Mouse (Mus musculus): ENCODE measurements around the gene Emid1. TPM values are rescaled to one million over a fixed set of nuclear protein-coding genes. Genes with fewer than 3 reads are reported as not detected.
A peak's percentile ranks its signal among the peaks of the same experiment; 100 is the strongest.

Gene Emid1
- total RNA-seq, 2 experiments from 2014 or later, result 2.1 to 3.8 TPM

GRCm38 (mm10) chr11:5164310-5164709, 12.3 kb upstream of the Emid1 start:
- intact Hi-C loops (cut with DNase I), result no loop called here
- no peak for DNase-seq

DNA sequence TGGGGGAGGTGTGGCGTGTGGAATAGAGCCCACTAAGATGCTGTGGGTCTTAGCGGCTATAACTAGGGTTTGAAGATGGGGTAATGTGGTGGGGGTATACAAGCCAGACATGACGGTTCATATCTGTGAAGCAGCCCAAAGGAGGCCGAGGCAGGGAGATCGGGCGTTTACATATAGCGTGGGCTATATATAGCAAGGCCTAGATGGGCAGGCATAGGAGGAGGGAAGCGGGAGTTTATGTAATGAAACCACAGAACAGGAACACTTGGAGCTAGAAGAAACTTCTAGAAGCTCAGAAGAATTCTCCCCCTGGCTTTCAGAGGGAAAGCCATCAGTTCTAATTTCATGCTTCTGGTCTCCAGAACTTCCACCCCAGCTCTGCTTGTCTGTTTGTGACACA, 11.4 kb upstream of the Emid1 start:
- no peak for DNase-seq
- intact Hi-C loops (cut with DNase I), result no loop called here

- DNase-seq, result peak; percentile 46 to 56
- intact Hi-C loops (cut with DNase I), result no loop called here
These were observed 8.8 kb upstream of the Emid1 start for GRCm38 (mm10) chr11:5160722-5161485.

DNA sequence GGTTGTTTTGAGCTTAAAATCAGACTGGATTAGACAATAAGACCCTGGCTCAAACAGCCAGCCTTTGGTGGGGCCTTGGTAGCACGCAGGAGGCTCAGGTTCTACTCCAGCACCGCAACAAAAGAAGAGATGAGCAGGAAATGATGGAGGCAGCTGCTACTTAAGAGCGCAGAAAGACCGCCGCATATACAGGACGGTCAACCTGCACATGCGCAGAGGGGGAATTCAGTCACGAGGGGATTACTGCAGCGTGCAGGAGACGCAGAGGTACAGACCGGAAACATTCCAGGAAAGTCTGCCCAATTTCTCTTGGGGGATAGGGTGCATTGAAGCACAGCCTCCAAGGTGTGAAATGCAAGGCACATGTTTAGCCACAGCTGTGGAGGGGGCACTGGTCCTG, 6.0 kb upstream of the Emid1 start:
- intact Hi-C loops (cut with DNase I), result no loop called here

DNA sequence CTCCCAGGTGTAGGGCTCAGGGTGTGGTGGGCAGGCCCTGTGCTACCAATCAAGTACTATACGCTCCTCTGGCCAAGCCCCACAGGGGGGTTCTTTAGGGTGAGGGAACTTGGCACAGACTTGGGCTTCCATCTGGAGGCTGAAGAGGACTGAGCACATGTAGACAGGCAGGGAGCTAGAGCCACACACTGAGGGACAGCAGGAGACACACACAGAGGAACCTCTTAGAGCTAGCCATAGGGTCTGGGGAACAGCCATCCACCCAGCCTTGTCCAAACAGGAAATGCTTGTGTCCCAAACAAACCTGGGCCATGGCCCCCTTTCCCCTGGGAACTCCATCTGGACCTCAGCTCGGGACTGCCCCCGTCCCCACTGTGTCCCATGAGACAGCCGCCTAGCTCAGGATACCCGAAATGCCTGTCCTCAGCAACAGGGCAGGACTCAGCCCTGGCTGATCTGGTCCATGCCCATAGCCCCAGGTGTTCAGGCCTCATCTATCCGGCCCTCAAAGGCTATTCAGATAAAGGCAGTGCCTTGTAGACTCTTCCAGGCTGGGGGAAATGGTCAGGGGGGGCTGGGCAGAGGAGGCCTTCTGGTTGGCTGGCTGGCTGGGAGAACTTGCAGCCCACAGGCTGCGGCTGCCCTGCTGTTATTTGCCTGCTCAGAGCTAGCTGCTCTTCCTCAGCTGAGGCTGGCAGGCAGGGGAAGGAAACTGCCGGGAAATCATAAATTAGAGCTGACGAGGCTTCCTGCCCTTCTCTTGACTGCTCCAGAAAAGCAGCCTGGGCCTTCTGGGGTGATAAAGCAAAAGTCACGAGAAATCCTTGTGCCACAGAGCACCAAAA, 3.1 kb upstream of the Emid1 start:
- intact Hi-C loops (cut with DNase I), result no loop called here
- DNase-seq, result peak; percentile 20 to 41

More for the DNA sequence above, 6.0 kb upstream of the Emid1 start:
- DNase-seq, result no peak

GRCm38 (mm10) chr11:5151247-5151630, 818 bp downstream of the Emid1 start:
- intact Hi-C loops (cut with DNase I), result no loop called here
- DNase-seq, result no peak

- DNase-seq, result no peak
- intact Hi-C loops (cut with DNase I), result no loop called here
These were observed 1.4 kb downstream of the Emid1 start for GRCm38 (mm10) chr11:5150416-5151246.

- no peak for DNase-seq
- intact Hi-C loops (cut with DNase I), result no loop called here
These were observed 2.1 kb downstream of the Emid1 start for GRCm38 (mm10) chr11:5149955-5150354.

- intact Hi-C loops (cut with DNase I), result no loop called here
- no peak for DNase-seq
These were observed 2.8 kb downstream of the Emid1 start for GRCm38 (mm10) chr11:5149249-5149648.

GRCm38 (mm10) chr11:5145600-5145999, 6.5 kb downstream of the Emid1 start:
- no peak for DNase-seq
- intact Hi-C loops (cut with DNase I), result no loop called here

GRCm38 (mm10) chr11:5141965-5142364, 10.1 kb downstream of the Emid1 start:
- no peak for DNase-seq
- intact Hi-C loops (cut with DNase I), result no loop called here

- no peak for DNase-seq
- intact Hi-C loops (cut with DNase I), result no loop called here
These were observed 10.8 kb downstream of the Emid1 start for GRCm38 (mm10) chr11:5141252-5141651.

DNA sequence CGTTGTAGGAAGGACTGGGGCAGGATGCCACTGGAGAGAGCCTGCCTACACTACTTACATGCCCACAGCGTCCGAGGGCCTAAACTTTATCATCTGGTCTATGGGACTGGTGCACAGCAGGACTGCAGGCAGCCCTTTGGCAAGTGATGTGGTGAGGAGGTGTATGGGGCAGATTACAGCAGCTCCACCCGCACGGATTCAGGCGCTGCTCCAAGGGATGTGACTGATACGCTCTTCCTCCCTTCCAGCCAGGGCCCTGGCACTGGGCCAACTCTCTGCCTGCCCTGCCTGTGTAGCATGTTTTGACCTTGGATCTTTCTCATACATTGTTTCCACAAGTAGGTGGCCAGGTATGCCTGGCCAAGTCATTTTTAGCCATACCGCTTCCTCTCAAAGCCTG, 11.4 kb downstream of the Emid1 start:
- intact Hi-C loops (cut with DNase I), result no loop called here
- peak; percentile 70 to 74 for DNase-seq

GRCm38 (mm10) chr11:5139372-5139771, 12.7 kb downstream of the Emid1 start:
- DNase-seq, result no peak
- intact Hi-C loops (cut with DNase I), result no loop called here

GRCm38 (mm10) chr11:5138642-5139041, 13.4 kb downstream of the Emid1 start:
- no peak for DNase-seq
- intact Hi-C loops (cut with DNase I), result no loop called here

- DNase-seq, result no peak
- intact Hi-C loops (cut with DNase I), result no loop called here
These were observed 16.1 kb downstream of the Emid1 start for GRCm38 (mm10) chr11:5135914-5136313.

DNA sequence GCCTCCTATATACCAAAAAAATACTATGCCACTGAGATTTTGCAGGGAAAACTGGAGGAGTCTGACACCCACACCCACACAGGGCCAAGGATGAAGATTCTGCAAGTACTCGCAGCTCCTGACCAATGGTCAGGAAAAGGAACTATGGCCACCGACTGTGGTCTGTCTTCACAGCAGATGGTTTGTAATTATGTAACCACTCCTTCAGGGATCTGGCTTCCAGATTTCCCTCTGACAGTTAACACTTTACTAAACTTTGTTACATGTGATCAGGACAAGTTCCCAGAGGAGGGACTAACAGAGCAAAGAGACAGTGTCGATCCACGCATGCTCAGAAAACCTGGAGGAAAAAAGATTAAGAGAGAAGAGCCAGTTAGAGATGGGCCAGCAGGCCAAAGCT, 19.3 kb downstream of the Emid1 start:
- no peak for DNase-seq
- intact Hi-C loops (cut with DNase I), result no loop called here

DNA sequence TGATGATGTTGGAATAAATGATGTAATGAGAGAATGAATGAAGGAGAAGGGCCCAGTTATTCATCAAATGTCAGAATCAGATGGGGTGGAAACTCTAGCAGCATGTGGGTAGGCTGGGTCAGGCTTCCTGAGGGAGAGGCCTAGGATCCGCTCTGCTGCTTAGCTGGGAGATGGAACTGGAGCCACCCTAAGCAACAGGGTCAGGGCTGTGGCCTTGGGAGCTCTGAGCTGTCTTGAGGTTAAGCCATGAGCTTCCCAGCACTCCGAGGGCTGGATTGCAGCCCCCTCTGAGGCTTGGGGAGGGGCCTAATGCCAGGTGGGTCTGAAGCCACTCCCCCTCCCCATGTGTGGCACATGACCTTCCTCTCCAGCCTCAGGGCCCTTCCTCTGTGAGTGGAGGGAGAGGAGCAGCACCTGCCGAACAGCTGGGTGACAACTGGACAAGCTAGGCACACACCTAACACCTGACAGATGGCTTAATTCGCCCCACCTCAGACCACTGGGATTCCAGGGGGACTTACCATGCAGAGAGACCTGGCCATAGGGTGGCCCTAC, 21.9 kb downstream of the Emid1 start:
- DNase-seq, result no peak
- intact Hi-C loops (cut with DNase I), result no loop called here

GRCm38 (mm10) chr11:5129035-5129480, 23.0 kb downstream of the Emid1 start:
- intact Hi-C loops (cut with DNase I), result no loop called here

DNA sequence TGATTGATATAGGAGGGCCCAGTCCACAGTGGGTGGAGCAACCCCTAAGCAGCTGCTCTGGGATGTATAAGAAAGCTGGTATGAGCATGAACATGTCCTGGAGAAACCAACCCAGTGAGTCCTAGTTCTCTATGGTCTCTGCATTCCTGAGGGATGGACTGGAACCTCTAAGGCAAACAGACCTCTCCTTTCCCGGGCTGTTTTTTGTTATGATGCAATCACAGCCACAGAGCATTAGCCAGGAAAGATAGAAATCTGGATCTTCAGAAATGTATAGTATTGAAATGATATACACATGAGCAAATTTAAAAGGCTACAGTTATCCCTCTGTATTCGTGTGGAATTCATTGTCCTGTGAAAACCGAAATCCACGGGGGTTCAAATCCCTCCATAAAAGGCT, 26.3 kb downstream of the Emid1 start:
- intact Hi-C loops (cut with DNase I), result no loop called here
- DNase-seq, result no peak

More at GRCm38 (mm10) chr11:5129035-5129480, 23.0 kb downstream of the Emid1 start:
- DNase-seq, result no peak

All from heart, postnatal 36 days (tissue).